Mouse (Mus musculus) lung, postnatal 36 days (tissue): ENCODE measurements around the gene Styk1.
"Not testable (repeated sequence)": the region's sequence is repeated elsewhere in the genome, so short reads cannot be mapped to it uniquely, and the experiment has no call there.

Experiments
- DNase-seq: peaks from one replicate; pipeline ENCODE4 v3.0.0; 2022; ENCODE audit warnings: mixed read lengths

Styk1 gene

DNA sequence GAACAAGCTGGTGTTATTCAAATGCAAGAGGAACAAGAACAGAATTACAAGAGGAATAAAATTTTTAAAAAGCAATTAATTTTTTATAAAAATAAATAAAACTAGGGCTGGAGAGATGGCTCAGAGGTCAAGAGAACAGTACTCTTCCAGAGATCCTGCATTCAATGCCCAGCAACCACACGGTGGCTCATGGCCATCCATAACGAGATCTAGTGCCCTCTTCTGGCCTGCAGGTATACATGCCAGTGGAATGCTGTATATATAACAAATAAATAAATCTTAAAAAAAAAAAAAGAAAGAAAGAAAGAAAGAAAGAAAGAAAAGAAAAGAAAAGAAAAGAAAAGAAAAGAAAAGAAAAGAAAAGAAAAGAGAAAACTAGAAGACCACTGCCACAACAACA lies 63.0 kb downstream of the Styk1 start:
- DNase-seq: peak; percentile 53

DNA sequence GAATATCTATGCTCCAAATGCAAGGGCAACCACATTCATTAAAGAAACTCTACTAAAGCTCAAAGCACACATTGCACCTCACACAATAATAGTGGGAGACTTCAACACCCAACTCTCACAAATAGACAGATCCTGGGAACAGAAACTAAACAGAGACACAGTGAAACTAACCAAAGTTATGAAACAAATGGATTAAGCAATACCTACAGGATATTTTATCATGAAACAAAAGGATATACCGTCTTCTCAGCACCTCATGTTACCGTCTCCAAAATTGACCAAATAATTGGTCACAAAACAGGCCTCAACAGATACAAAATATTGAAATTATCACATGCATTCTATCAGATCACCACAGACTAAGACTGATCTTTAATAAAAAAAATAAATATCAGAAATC lies 75.2 kb downstream of the Styk1 start:
- DNase-seq: not testable (repeated sequence)

DNA sequence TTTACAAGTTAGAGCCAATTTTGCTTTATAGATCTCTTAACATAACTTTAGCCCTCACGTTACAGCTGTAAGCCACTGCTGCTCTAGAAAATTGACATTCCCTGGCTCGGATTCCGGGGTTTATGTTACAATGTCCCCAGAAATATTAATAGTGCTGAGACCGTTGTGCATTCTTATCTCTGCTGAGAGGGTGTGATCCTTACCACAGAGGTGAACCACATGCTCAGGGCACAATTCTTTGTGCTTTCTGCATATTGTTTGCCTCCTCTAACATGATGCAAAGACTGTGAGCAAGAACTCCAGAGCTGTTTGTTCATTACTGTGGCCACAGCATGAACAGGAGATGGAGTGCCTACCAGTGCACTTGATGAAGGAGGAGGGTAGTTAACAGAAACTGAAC lies 76.7 kb downstream of the Styk1 start:
- DNase-seq: no peak

DNA sequence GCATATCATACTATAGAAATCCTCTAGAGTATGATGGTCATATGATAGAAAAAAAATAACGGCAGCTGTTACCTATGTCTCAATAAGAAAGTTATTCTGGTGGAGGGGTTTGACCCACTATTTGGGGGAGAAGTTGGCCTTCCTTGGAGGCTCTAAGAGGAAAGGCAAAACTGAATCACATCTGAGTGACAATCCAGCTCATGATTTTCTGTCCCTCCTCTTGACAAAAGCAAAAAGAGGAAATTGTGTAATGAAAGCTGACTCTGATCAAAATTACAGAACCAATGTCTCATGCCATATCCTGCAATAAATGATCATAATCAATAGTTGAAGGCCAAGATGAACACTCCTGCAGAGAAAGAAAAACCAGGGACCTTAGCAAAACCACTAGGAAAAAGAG lies 81.1 kb downstream of the Styk1 start:
- DNase-seq: no peak

DNA sequence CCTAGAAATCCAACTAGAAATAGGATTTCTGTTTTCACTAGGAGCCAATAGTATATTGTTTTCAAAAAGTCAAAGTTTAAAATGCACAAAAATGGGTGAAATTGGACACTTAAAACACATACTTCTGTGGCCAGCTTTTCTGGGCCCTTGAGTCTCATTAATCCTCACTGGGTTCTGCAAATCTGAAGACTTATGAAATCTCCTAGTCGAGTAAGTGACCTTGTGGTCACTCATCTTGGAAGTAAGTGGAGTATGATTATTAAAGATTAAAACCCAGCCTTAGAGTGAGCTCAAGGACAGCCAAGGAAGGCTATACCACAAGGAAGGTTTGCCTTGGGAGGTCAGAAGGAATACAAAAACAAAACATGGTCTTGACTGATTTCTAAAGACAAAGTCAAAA lies 83.1 kb downstream of the Styk1 start:
- DNase-seq: no peak

DNA sequence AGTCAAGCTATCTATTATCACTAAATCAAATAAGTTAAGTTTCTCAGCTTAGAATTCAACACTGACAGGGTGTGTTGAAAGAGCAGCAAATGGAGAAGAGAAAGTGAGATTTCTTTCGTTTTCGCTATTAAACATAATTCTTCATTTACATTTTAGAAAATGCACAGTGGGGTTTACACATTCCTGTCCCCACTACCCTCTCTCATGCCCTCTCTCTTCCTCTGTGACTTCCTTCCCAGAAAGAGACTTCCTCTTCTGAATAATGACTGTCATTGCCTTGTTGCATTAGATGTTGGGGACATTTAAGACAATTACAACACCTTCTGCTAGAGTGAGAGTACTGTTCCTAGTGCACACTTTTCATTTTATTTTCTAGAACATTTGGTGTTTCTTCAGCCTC lies 83.8 kb downstream of the Styk1 start:
- DNase-seq: no peak

DNA sequence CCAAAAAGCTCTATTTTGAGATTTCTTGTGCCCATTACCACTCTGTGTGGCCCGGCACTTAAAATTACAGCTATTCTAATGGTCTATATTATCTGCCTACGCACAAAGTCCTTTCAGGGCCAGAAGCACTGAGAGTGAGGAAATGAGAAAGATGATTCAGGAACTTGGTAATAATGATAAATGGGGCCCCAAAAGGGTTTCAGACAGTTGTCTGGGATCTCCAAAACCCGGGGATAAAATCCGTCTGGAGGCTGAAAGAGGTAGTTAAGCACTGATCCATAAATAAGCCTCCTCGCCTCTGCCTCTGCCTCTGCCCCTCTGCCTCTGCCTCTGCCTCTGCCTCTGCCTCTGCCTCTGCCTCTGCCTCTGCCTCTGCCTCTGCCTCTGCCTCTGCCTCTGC lies 89.2 kb downstream of the Styk1 start:
- no peak for DNase-seq

DNA sequence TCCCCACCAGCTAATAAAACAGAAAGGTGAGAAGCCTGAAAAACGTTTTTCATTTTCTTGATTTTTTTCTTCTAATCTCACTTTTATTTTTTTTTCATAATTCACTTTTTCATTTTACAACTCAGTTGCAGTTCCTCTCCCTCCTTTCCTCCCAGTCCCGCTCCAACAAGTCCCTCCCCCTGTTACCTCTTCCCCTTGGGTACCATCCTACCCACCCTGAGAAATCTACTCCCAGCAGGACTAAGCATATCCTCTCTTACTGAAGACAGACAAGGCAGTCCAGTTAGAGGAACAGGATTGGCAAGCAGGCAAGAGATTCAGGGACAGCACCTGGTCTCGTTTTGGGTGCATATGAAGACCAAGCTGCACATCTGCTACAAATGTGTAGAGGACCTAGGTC lies 90.6 kb downstream of the Styk1 start:
- DNase-seq: no peak

DNA sequence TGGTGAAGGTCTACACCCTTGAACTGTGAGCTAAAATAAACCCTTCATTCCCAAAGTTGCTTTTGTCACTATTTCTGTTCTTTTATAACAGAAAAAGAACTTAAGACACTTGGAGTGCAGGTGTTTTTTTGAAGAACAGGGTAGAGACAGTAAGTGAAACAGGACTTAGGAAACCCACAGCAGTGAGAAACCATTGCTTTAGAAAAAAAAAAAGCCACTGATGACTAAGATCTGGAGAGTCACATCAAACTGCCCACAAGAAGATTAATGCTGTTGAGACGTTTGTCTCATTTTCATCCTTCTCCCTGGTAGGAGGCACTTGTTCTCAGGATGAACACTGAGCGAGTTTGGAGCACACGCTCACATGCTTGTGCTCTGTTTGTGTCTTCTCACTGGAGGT lies 91.4 kb downstream of the Styk1 start:
- DNase-seq: no peak
